Mouse (Mus musculus): ENCODE data around the gene Prickle1.

DNA sequence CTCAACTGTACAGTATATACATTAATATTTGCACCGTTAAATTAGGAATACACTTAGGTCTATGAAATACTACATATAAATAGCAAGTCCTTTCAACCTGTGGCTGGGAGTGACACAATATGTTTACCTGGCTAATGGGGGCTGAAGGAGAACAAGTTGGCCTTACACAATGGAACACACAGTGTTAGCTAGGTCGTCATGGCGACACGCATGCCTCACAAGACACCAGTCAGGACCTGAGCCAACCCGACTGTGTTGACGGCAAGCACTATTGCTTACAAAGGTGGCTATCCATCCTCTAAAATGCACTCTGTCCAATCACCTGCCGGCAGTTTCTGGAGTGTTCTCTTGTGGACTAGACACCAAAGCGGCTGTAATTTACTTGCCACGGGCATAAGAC lies 95.8 kb downstream of the Prickle1 start:
- TF ChIP-seq POLR2A (IDR thresholded peaks at IDR 0.05; ENCODE audit: low read depth, low read length): no peak
- TF ChIP-seq CTCF (conservative IDR thresholded peaks at IDR 0.05 in 1 of 2, IDR thresholded peaks at IDR 0.05 in 1 of 2; ENCODE audit: low read depth in 2 of 2, low read length in 2 of 2): no peak
- no peak for TF ChIP-seq NELFE (IDR thresholded peaks at IDR 0.05; ENCODE audit: low read depth, low read length)
- TF ChIP-seq MYC (IDR thresholded peaks at IDR 0.05; ENCODE audit: low read depth, low read length): no peak
- TF ChIP-seq USF1 (IDR thresholded peaks at IDR 0.05; ENCODE audit: low read depth, low read length): no peak
- no peak for TF ChIP-seq UBTF (IDR thresholded peaks at IDR 0.05; ENCODE audit: low read depth, low read length)
